Mouse (Mus musculus) ES-E14 (cell line): ENCODE data around the gene Hcn2. TPM values are rescaled to one million over a fixed set of nuclear protein-coding genes. Genes with fewer than 3 reads are reported as not detected.
A peak's percentile ranks its signal among the peaks of the same experiment; 100 is the strongest.

ENCODE experiments used
- DNase-seq: peaks from one replicate; pipeline ENCODE4 v3.0.0-alpha.2; 2013; ENCODE audit warnings: low read depth, low spot score
- H3K27ac ChIP-seq: 2 replicates; pipeline ENCODE4 v1.5.1; 2012; ENCODE audit warnings: low read depth, mild to moderate bottlenecking, low read length, moderate library complexity, mixed read lengths; ENCODE audit not compliant: poor library complexity, insufficient read depth, severe bottlenecking
- H3K36me3 ChIP-seq: 2 replicates; pipeline ENCODE4 v1.6.1; 2012; ENCODE audit warnings: mild to moderate bottlenecking, low read length, moderate library complexity, mixed read lengths; ENCODE audit not compliant: control insufficient read depth, poor library complexity, insufficient read depth, severe bottlenecking
- H3K4me1 ChIP-seq, 2 experiments: fragments of 150-350 bp in 1 of 2; sonication (generic) in 1 of 2; 2 replicates each; pipeline ENCODE4 v1.6.1; 2012; ENCODE audit warnings: low read length in 2 of 2, mild to moderate bottlenecking in 1 of 2, mixed read lengths in 1 of 2; ENCODE audit not compliant: control insufficient read depth in 2 of 2, insufficient read depth in 2 of 2, poor library complexity in 1 of 2
- H3K4me3 ChIP-seq, 2 experiments: fragments of 150-350 bp in 1 of 2; sonication (generic) in 1 of 2; 2 replicates each; pipeline ENCODE4 v1.5.1; 2012; ENCODE audit warnings: low read length in 2 of 2, low read depth in 1 of 2, mild to moderate bottlenecking in 1 of 2, mixed read lengths in 1 of 2; ENCODE audit not compliant: insufficient read depth in 1 of 2, poor library complexity in 1 of 2, severe bottlenecking in 1 of 2
- H3K9ac ChIP-seq: 2 replicates; pipeline ENCODE4 v1.6.1; 2012; ENCODE audit warnings: low read depth, mild to moderate bottlenecking, low read length, mixed read lengths; ENCODE audit not compliant: poor library complexity, insufficient read depth, severe bottlenecking
- H3K9me3 ChIP-seq: fragments of 150-350 bp; sonication (generic); 2 replicates; pipeline ENCODE4 v1.6.1; 2012; ENCODE audit warnings: low read depth, mild to moderate bottlenecking, low read length; ENCODE audit not compliant: control insufficient read depth, insufficient read depth
- CHD2 ChIP-seq: IDR thresholded peaks from 2 replicates; pipeline ENCODE4 v1.6.1; 2014; ENCODE audit warnings: mild to moderate bottlenecking, low read depth, low read length, inconsistent platforms
- HCFC1 ChIP-seq: IDR thresholded peaks from 2 replicates; pipeline ENCODE4 v1.6.1; 2012; ENCODE audit warnings: low read length, inconsistent platforms, borderline replicate concordance; ENCODE audit not compliant: insufficient read depth
- MAFK ChIP-seq: IDR thresholded peaks from 2 replicates; pipeline ENCODE4 v1.6.1; 2014; ENCODE audit warnings: mild to moderate bottlenecking, low read depth, low read length, inconsistent platforms; ENCODE audit not compliant: insufficient read depth
- ZC3H11A ChIP-seq: IDR thresholded peaks from 2 replicates; pipeline ENCODE4 v1.6.1; 2012; ENCODE audit warnings: low read depth, mild to moderate bottlenecking, inconsistent platforms, low read length, borderline replicate concordance
- ZNF384 ChIP-seq: IDR thresholded peaks from 2 replicates; pipeline ENCODE4 v1.6.1; 2012; ENCODE audit warnings: low read depth, low read length, inconsistent platforms
- in situ Hi-C, 2 experiments: fragments of 600-800 bp; cut with MboI; formaldehyde crosslinking; loops; one replicate each; pipeline ENCODE4 v1.15.1; 2025; ENCODE audit warnings: low sequenced_read_pairs in 2 of 2, inconsistent platforms in 1 of 2; ENCODE audit not compliant: unreplicated experiment in 2 of 2
- total RNA-seq: library from RNA; depleted of rRNA; stranded (reverse); fragments of 300-350 nt; gene quantifications from 2 replicates; pipeline ENCODE4 v1.2.3, GENCODE M21; 2012

Hcn2 gene
- total RNA-seq, 1 experiment, result 5.0 TPM

- H3K4me1 ChIP-seq, result peaks cover 3 to 17% of the 10 kb centered on the region in 2 experiments; a peak in 3 of 4 replicates
- no peaks in the 10 kb centered on the region for H3K9me3 ChIP-seq
- no peak for TF ChIP-seq MAFK
- TF ChIP-seq HCFC1, result no peak
- no peak for TF ChIP-seq CHD2
- TF ChIP-seq ZNF384, result no peak
- TF ChIP-seq ZC3H11A, result no peak
- DNase-seq, result no peak
- H3K36me3 ChIP-seq, result no peaks in the 10 kb centered on the region
- peak overlapping the region; percentile 90 for H3K9ac ChIP-seq
- peak overlapping the region; percentile 84 for H3K27ac ChIP-seq
- peak overlapping the region; percentile 79 to 82 for H3K4me3 ChIP-seq
- in situ Hi-C loops, result no loop called here
Measured at GRCm38 (mm10) chr10:79670071-79670888, 46.2 kb upstream of the Hcn2 start.

GRCm38 (mm10) chr10:79671396-79672087, 44.9 kb upstream of the Hcn2 start:
- Histone ChIP-seq H3K4me1 (peaks cover 8 to 25% of the 10 kb centered on the region in 2 experiments; a peak in 3 of 4 replicates), H3K27ac (peak overlapping the region; percentile 84), H3K9ac (peak overlapping the region; percentile 90), H3K9me3 (no peaks in the 10 kb centered on the region), H3K4me3 (peak overlapping the region; percentile 79 to 82), H3K36me3 (no peaks in the 10 kb centered on the region)
- no peak for TF ChIP-seq MAFK
- no peak for TF ChIP-seq HCFC1
- TF ChIP-seq CHD2, result no peak
- TF ChIP-seq ZC3H11A, result no peak
- no peak for TF ChIP-seq ZNF384
- no peak for DNase-seq
- in situ Hi-C loops, result no loop called here

GRCm38 (mm10) chr10:79672088-79672455, 44.4 kb upstream of the Hcn2 start:
- H3K27ac ChIP-seq, result peak overlapping the region; percentile 63
- in situ Hi-C loops, result no loop called here

GRCm38 (mm10) chr10:79673054-79673453, 43.4 kb upstream of the Hcn2 start:
- Histone ChIP-seq H3K27ac (peak overlapping the region; percentile 63; the same call in 1 of the 2 replicates), H3K4me3 (no peak overlapping the region), H3K9me3 (no peaks in the 10 kb centered on the region), H3K9ac (no peak overlapping the region), H3K36me3 (no peaks in the 10 kb centered on the region), H3K4me1 (peaks cover 8 to 29% of the 10 kb centered on the region in 2 experiments; a peak in 3 of 4 replicates)
- in situ Hi-C loops, result no loop called here
- TF ChIP-seq HCFC1 (no peak), MAFK (no peak), CHD2 (no peak), ZC3H11A (no peak), ZNF384 (no peak)
- DNase-seq, result no peak

More at GRCm38 (mm10) chr10:79672088-79672455, 44.4 kb upstream of the Hcn2 start:
- Histone ChIP-seq H3K4me1 (peaks cover 8 to 29% of the 10 kb centered on the region in 2 experiments; a peak in 3 of 4 replicates), H3K9me3 (no peaks in the 10 kb centered on the region), H3K36me3 (no peaks in the 10 kb centered on the region), H3K9ac (peak overlapping the region; percentile 51; the same call in 1 of the 2 replicates), H3K4me3 (peak overlapping the region; percentile 21 to 28; a peak in 3 of 4 replicates)
- no peak for DNase-seq
- TF ChIP-seq CHD2, result no peak
- no peak for TF ChIP-seq HCFC1
- no peak for TF ChIP-seq MAFK
- TF ChIP-seq ZC3H11A, result no peak
- TF ChIP-seq ZNF384, result no peak
